Mouse (Mus musculus) brain, embryonic 14.5 days (tissue): ENCODE measurements around the gene Prpf6.

ENCODE experiments used
- CTCF ChIP-seq: fragments of 200-500 bp; IDR thresholded peaks from 2 replicates; pipeline ENCODE4 v1.5.1; 2012; ENCODE audit warnings: inconsistent platforms, mild to moderate bottlenecking, moderate library complexity, borderline replicate concordance; ENCODE audit not compliant: insufficient read depth, insufficient read length; ENCODE audit errors: extremely low read depth
- POLR2A ChIP-seq: fragments of 200-500 bp; IDR thresholded peaks from 2 replicates; pipeline ENCODE4 v1.6.1; 2012; ENCODE audit warnings: mild to moderate bottlenecking, inconsistent platforms, borderline replicate concordance; ENCODE audit not compliant: poor library complexity, insufficient read depth, insufficient read length, severe bottlenecking; ENCODE audit errors: extremely low read depth

- TF ChIP-seq CTCF (no peak), POLR2A (no peak)
These were observed 20.6 kb upstream of the Prpf6 start for GRCm38 (mm10) chr2:181570921-181571595.
